Mouse (Mus musculus) ES-E14 (cell line): ENCODE data around the gene Tmem14c. TPM values are rescaled to one million over a fixed set of nuclear protein-coding genes. Genes with fewer than 3 reads are reported as not detected.
"Not testable (repeated sequence)": the region's sequence is repeated elsewhere in the genome, so short reads cannot be mapped to it uniquely, and the experiment has no call there.

Source experiments
- DNase-seq: peaks from one replicate; pipeline ENCODE4 v3.0.0-alpha.2; 2013; ENCODE audit warnings: low read depth, low spot score
- H3K27ac ChIP-seq: 2 replicates; pipeline ENCODE4 v1.5.1; 2012; ENCODE audit warnings: low read depth, mild to moderate bottlenecking, low read length, moderate library complexity, mixed read lengths; ENCODE audit not compliant: poor library complexity, insufficient read depth, severe bottlenecking
- H3K36me3 ChIP-seq: 2 replicates; pipeline ENCODE4 v1.6.1; 2012; ENCODE audit warnings: mild to moderate bottlenecking, low read length, moderate library complexity, mixed read lengths; ENCODE audit not compliant: control insufficient read depth, poor library complexity, insufficient read depth, severe bottlenecking
- H3K4me1 ChIP-seq, 2 experiments: fragments of 150-350 bp in 1 of 2; sonication (generic) in 1 of 2; 2 replicates each; pipeline ENCODE4 v1.6.1; 2012; ENCODE audit warnings: low read length in 2 of 2, mild to moderate bottlenecking in 1 of 2, mixed read lengths in 1 of 2; ENCODE audit not compliant: control insufficient read depth in 2 of 2, insufficient read depth in 2 of 2, poor library complexity in 1 of 2
- H3K4me3 ChIP-seq, 2 experiments: fragments of 150-350 bp in 1 of 2; sonication (generic) in 1 of 2; 2 replicates each; pipeline ENCODE4 v1.5.1; 2012; ENCODE audit warnings: low read length in 2 of 2, low read depth in 1 of 2, mild to moderate bottlenecking in 1 of 2, mixed read lengths in 1 of 2; ENCODE audit not compliant: insufficient read depth in 1 of 2, poor library complexity in 1 of 2, severe bottlenecking in 1 of 2
- H3K9ac ChIP-seq: 2 replicates; pipeline ENCODE4 v1.6.1; 2012; ENCODE audit warnings: low read depth, mild to moderate bottlenecking, low read length, mixed read lengths; ENCODE audit not compliant: poor library complexity, insufficient read depth, severe bottlenecking
- H3K9me3 ChIP-seq: fragments of 150-350 bp; sonication (generic); 2 replicates; pipeline ENCODE4 v1.6.1; 2012; ENCODE audit warnings: low read depth, mild to moderate bottlenecking, low read length; ENCODE audit not compliant: control insufficient read depth, insufficient read depth
- CHD2 ChIP-seq: IDR thresholded peaks from 2 replicates; pipeline ENCODE4 v1.6.1; 2014; ENCODE audit warnings: mild to moderate bottlenecking, low read depth, low read length, inconsistent platforms
- HCFC1 ChIP-seq: IDR thresholded peaks from 2 replicates; pipeline ENCODE4 v1.6.1; 2012; ENCODE audit warnings: low read length, inconsistent platforms, borderline replicate concordance; ENCODE audit not compliant: insufficient read depth
- MAFK ChIP-seq: IDR thresholded peaks from 2 replicates; pipeline ENCODE4 v1.6.1; 2014; ENCODE audit warnings: mild to moderate bottlenecking, low read depth, low read length, inconsistent platforms; ENCODE audit not compliant: insufficient read depth
- ZC3H11A ChIP-seq: IDR thresholded peaks from 2 replicates; pipeline ENCODE4 v1.6.1; 2012; ENCODE audit warnings: low read depth, mild to moderate bottlenecking, inconsistent platforms, low read length, borderline replicate concordance
- ZNF384 ChIP-seq: IDR thresholded peaks from 2 replicates; pipeline ENCODE4 v1.6.1; 2012; ENCODE audit warnings: low read depth, low read length, inconsistent platforms
- in situ Hi-C, 2 experiments: fragments of 600-800 bp; cut with MboI; formaldehyde crosslinking; loops; one replicate each; pipeline ENCODE4 v1.15.1; 2025; ENCODE audit warnings: low sequenced_read_pairs in 2 of 2, inconsistent platforms in 1 of 2; ENCODE audit not compliant: unreplicated experiment in 2 of 2
- total RNA-seq: library from RNA; depleted of rRNA; stranded (reverse); fragments of 300-350 nt; gene quantifications from 2 replicates; pipeline ENCODE4 v1.2.3, GENCODE M21; 2012

The Tmem14c gene
- total RNA-seq, 1 experiment: 134 TPM

- Histone ChIP-seq H3K4me3 (no peak overlapping the region), H3K4me1 (peaks cover 2 to 5% of the 10 kb centered on the region in 2 experiments; a peak in 3 of 4 replicates), H3K9me3 (no peaks in the 10 kb centered on the region), H3K36me3 (no peaks in the 10 kb centered on the region), H3K27ac (no peak overlapping the region), H3K9ac (no peak overlapping the region)
- in situ Hi-C loops: no loop called here
- no peak for DNase-seq
- no peak for TF ChIP-seq HCFC1
- TF ChIP-seq ZNF384: no peak
- TF ChIP-seq ZC3H11A: no peak
- TF ChIP-seq CHD2: no peak
- no peak for TF ChIP-seq MAFK
Observed at GRCm38 (mm10) chr13:40994487-40995263, 21.4 kb upstream of the Tmem14c start.

- H3K4me1 ChIP-seq, in situ Hi-C loops: not testable (repeated sequence)
Observed at GRCm38 (mm10) chr13:40998537-40998936, 17.6 kb upstream of the Tmem14c start.

GRCm38 (mm10) chr13:41000140-41000925 lies 15.8 kb upstream of the Tmem14c start:
- peak overlapping the region; percentile 85 for H3K9ac ChIP-seq
- H3K4me3 ChIP-seq: peak overlapping the region; percentile 94 to 100
- peak overlapping the region; percentile 94 for H3K27ac ChIP-seq
- H3K36me3 ChIP-seq: peaks cover 7% of the 10 kb centered on the region
- H3K9me3 ChIP-seq: no peaks in the 10 kb centered on the region
- in situ Hi-C loops: no loop called here
- H3K4me1 ChIP-seq: peaks cover 3 to 5% of the 10 kb centered on the region in 2 experiments; a peak in 2 of 4 replicates
- DNase-seq: no peak
- no peak for TF ChIP-seq MAFK
- no peak for TF ChIP-seq ZC3H11A
- TF ChIP-seq HCFC1: no peak
- TF ChIP-seq CHD2: no peak
- TF ChIP-seq ZNF384: no peak

More at GRCm38 (mm10) chr13:40998537-40998936, 17.6 kb upstream of the Tmem14c start:
- not testable (repeated sequence) for H3K4me3 ChIP-seq, H3K9ac ChIP-seq, DNase-seq, H3K36me3 ChIP-seq, H3K9me3 ChIP-seq, H3K27ac ChIP-seq

- peaks cover 11% of the 10 kb centered on the region for H3K36me3 ChIP-seq
- H3K4me1 ChIP-seq: peaks cover 3 to 5% of the 10 kb centered on the region in 2 experiments; a peak in 2 of 4 replicates
- peak within 1 kb of the TSS; percentile 94 for H3K27ac ChIP-seq
- no peaks in the 10 kb centered on the region for H3K9me3 ChIP-seq
- TF ChIP-seq ZNF384 (no peak), HCFC1 (peak; percentile 78), CHD2 (no peak), ZC3H11A (no peak)
- peak within 1 kb of the TSS; percentile 94 to 100 for H3K4me3 ChIP-seq
- in situ Hi-C loops: no loop called here
- peak within 1 kb of the TSS; percentile 100 for H3K9ac ChIP-seq
- DNase-seq: peak; percentile 88
Observed at GRCm38 (mm10) chr13:41000926-41001639, 15.0 kb upstream of the Tmem14c start, which contains the start of gene Pak1ip1. Gene Pak1ip1, plus strand, starts transcription at chr13:41001023.
